Mouse (Mus musculus): ENCODE measurements at regions not wholly inside any gene's neighbourhood (a gene's known extent, or its start where the extent isn't known, plus 50 kb on each side); places are given as distances from the start of the nearest gene placed in this dataset.

DNA sequence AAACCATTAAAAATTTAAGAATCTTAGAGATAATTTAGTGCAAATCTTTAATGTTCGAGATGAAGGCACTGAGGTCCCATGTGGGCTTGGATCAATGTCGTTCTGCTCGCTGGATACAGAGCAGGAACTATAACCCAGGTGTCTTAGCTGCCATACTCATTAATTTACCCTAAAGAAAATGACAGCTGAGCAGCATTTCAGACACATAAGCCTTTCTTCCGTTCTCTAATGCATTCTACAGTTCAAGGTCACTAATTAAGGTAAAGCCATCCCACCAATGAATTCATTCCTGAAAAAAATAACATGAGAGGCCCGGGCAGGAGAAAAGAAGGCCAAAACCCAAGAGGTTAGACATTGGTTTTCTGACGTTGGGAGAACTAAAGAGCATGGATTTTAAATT, 670.3 kb downstream of the Basp1 start:
- DNase-seq (ENCODE audit: low spot score in 2 of 2): no peak

- no peak for DNase-seq (ENCODE audit: low spot score in 2 of 2)
Observed at GRCm38 (mm10) chr15:24725170-24725569, 688.4 kb downstream of the Basp1 start.

- peak; percentile 29 to 30 for DNase-seq (ENCODE audit: low spot score in 2 of 2)
Observed at GRCm38 (mm10) chr15:24724664-24725063, 688.9 kb downstream of the Basp1 start.

- peak; percentile 69 to 70 for DNase-seq (ENCODE audit: low spot score in 2 of 2)
Observed at GRCm38 (mm10) chr15:24720346-24720745, 693.2 kb downstream of the Basp1 start.

DNA sequence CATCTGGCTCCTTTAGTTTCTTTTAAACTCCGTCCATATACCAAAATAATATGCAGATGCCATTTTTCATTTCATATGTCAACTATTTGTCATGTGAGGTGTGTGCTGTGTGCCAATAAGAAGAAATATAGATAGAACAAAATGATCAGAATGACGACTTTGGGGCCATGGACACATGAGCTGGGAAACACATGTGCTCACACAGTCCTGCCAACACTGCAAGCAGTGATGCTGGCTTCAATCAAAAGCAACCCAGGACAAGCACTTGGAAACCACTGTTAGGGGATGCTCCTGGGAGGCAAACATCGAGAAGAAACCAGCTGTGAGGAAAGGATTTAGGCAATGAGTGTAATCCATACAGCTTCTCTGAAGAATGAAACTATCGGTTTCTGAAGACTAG, 731.4 kb downstream of the Basp1 start:
- no peak for DNase-seq (ENCODE audit: low spot score in 2 of 2)

DNA sequence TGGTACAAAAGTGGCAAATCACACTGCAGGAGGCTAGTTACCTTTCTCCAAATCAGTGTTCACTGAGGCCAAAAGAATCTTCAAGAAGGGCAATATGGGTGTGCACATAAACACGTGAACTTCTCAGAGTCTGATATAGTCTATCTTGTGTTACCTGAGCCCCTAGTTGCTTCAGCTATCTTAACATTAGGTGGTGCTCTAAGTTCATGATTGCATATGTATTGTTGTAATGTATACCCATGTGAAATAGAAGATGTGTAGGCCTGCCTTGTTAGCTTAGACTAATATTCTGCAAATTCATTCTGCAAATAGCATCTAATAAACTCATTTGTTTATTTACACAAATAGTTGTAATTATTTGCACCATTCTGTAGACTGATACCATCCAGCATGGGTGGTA, 764.6 kb downstream of the Basp1 start:
- no peak for DNase-seq (ENCODE audit: low spot score in 2 of 2)

DNA sequence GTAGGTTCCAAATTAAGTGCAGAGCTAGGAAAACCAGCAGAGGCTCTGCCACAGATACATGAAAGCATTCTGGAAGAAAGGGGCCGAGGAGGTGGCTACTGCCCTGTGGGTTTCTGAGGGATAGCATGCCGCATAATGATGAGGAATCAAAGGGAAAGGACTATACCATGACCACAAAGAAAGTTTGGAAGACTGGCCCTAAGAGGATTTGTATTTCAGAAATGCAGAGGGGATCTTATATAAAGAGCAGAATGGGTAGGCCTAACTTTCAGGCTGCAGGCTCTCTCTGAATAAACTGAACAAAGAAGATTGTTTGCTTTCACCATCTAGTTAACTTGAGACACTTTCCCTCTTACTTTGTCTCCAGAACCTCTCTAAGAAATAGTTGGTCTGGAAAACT, 777.9 kb downstream of the Basp1 start:
- DNase-seq (ENCODE audit: low spot score in 2 of 2): no peak

GRCm38 (mm10) chr15:24596242-24596641, 817.3 kb downstream of the Basp1 start:
- peak in 1 of 2 experiments; percentile 50 for DNase-seq (ENCODE audit: low spot score in 2 of 2)

- peak in 1 of 2 experiments; percentile 69 for DNase-seq (ENCODE audit: low spot score in 2 of 2)
Observed at GRCm38 (mm10) chr15:24588943-24589342, 824.6 kb downstream of the Basp1 start.

GRCm38 (mm10) chr15:24566981-24567380, 846.6 kb downstream of the Basp1 start:
- DNase-seq (ENCODE audit: low spot score in 2 of 2): peak; percentile 14

DNA sequence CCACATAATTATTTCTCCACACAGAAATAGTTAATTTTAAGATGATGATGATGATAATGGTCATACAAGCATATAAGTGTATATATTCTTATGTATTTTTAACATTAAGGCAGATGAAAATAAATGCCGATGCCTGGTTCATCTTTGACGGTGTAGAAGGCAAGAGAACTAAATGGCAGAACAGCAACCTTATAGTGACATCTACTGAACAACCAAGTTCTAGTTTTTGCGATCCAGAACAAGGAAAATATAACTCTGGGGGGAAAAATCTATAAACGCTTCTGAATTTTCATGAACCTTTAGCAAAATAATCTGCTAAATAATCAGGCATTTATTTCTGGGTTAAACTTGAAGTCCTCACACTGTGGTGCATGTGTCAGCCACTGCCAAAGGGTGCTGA, 856.8 kb downstream of the Basp1 start:
- DNase-seq (ENCODE audit: low spot score in 2 of 2): no peak

DNA sequence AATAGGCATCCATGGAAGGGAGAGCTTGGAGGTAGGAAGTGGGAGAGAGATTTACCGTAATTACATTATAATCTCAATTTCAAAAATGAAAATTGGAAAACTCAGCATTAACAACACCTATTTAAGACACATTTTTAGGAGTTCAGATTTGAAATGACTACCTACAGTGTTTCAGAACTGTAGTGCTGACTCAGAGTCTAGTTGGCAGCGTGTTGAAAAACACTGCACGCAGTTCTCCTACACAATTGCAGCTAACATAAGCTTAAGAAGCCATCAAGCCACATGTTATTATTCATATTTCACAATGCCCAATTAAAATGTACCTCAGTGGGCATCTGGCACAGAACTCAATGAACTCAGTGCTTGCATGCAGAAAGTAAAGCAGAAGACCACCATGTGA, 863.5 kb downstream of the Basp1 start:
- no peak for DNase-seq (ENCODE audit: low spot score in 2 of 2)

GRCm38 (mm10) chr15:24530065-24530464, 883.5 kb downstream of the Basp1 start:
- no peak for DNase-seq (ENCODE audit: low spot score in 2 of 2)

GRCm38 (mm10) chr15:24527379-24527778, 886.2 kb downstream of the Basp1 start:
- no peak for DNase-seq (ENCODE audit: low spot score in 2 of 2)

- no peak for DNase-seq (ENCODE audit: low spot score in 2 of 2)
Observed at GRCm38 (mm10) chr15:24513926-24514325, 899.6 kb downstream of the Basp1 start.

DNA sequence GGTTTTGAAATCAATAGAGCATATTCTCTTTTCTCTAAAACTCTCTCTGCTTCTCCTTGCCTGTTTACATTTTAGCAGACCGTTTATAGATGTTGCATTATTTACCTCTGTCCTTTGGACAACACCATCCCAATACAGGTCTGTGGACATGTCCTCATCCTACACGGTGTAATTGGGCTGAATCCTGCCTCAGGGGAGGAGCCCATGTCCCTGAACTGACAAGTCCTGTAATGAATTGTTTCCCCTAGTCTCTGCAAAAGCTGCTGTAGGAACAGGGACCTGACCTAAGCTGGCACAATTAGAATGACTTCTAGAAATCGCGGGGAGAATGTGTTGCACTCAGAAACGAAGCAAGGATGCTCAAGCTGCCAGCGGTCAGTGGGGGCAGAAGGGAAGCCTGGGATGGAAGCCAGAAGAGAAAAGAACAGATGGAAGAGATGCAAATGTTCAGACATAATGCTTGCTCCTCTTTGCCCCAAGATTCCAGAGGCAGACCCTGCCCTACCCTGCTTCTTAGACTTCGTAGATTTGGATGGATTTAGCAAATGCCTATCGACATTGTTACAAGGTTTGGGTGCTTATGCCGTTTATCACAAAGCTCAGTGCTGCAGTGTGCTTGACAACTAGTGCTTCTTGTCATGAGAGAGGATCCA, 911.5 kb downstream of the Basp1 start:
- peak in 1 of 2 experiments; percentile 7 for DNase-seq (ENCODE audit: low spot score in 2 of 2)

DNA sequence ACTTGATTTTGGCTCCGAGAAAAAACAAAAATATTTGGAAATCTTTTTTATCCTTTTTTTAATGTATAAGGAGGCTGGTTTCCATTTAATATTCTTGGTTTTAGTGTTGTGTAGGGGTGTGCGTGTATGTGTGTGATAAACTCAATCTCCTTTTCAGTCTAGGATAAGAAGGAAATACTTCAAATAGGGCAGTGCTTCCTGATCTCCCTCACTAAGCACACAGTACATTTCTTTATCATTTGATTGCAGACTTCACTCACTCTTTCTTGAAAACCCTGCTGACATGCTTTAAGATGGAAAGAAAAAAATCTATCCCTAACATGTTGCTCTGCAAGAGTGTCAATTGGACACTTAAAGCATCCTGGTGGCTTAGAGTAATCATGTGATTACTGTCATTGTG, 927.3 kb downstream of the Basp1 start:
- no peak for DNase-seq (ENCODE audit: low spot score in 2 of 2)

DNA sequence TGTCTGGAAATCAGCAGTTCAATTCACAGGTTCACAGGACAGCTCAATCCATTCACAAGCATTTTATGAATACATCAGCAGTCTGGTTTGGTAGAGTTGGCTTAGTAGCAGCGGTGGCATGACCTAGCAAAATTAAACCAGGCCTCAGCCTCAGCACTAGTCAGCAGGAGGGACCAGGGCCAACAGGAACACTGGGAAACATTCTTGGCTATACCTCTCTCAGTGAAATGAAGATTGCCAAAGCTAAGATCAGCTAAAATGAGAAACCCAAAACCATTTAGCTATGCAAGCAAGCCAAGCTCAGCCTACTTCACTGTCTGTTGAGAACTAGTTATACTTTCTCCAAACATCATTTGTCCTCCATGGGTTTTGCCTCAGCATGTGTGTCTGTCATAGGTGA, 945.3 kb downstream of the Basp1 start:
- no peak for DNase-seq (ENCODE audit: low spot score in 2 of 2)

DNA sequence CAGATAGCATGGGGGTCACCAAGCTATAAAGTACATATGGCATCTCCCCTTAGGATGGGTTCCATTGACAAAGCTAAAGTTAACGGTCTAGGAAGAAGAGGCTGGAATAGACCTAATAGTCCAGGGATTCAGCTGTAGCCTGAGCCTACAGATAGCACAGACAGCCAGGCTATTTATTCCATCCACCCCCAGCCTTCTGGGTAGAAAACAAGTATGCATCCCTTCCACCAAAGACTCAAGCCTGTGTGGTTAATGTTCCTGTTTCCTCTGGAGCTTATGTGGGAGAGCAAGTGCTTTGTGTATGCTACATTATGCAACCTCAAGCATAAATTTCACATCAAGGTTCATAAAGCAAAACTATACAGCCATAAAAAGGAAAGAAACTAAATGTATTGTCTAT, 955.8 kb downstream of the Basp1 start:
- no peak for DNase-seq (ENCODE audit: low spot score in 2 of 2)

DNA sequence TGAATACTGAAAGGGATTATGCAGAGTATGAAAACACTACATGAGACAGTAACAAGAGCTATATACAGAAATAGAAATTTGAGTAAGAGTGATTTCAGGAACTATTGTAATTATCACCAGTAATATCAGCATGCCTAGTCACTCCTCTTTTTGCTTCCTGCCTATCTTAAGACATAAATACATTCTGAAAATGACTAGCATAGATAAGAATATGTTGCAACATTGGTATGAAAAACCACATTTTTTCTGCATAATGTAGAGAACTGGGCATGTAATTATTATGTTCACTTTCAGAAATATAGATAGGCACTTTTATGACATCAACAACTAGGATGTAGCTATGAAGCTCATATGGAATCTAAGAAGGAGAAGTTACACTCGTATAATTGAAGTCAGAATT, 980.5 kb downstream of the Basp1 start:
- no peak for DNase-seq (ENCODE audit: low spot score in 2 of 2)

DNA sequence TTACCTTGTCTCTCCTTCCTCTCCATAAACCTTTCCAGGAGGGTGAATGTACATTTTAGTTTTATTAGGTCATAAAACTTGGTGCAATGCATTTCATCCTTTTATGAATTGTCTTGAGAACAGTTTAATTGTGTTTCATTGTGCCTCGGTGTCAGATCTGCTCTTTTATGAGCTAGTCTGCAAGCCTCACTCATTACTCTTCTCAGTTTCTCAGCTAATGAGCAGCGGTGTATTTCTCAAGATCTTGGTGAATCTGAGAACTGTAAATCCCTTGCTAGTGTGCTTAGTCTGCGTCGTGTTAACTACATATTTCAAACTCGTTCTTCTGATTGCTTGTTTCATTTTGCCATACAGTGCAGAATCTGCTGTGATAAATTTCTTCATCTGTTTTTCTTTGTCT, 984.4 kb downstream of the Basp1 start:
- no peak for DNase-seq (ENCODE audit: low spot score in 2 of 2)

- no peak for DNase-seq (ENCODE audit: low spot score in 2 of 2)
Observed at GRCm38 (mm10) chr15:24422333-24422942, 991.1 kb downstream of the Basp1 start.

DNA sequence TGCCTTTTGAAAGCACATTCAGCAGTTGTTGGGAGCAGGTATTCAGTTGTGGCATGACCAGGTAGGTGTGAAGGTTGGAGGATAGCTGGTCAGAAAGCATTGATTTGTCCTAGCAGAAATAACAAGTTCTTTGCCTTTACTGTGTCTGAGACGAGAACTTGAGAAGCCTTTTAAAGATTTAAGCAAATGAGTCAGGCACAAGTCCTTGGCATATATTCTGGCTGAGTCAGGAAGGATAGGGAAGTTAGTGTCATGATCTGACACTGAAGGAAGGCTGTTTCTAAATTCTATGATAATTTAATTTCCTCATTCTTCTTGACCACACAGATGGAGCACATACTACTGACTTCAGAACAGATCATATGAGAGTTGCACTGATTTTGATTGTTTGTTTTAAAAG, 993.8 kb downstream of the Basp1 start:
- DNase-seq (ENCODE audit: low spot score in 2 of 2): no peak

All from layer of hippocampus, adult 8-10 months (tissue).